Mouse (Mus musculus): Measurements from ENCODE around the gene A2ml1.
A peak's percentile ranks its signal among the peaks of the same experiment; 100 is the strongest.
"Not testable (repeated sequence)": the region's sequence is repeated elsewhere in the genome, so short reads cannot be mapped to it uniquely, and the experiment has no call there.

The A2ml1 gene

GRCm38 (mm10) chr6:128581508-128581907, at the start of gene A2ml1:
Gene A2ml1, minus strand, starts transcription at chr6:128581608.
- peak; percentile 13 for DNase-seq (ENCODE audit: low read depth, low spot score)

DNA sequence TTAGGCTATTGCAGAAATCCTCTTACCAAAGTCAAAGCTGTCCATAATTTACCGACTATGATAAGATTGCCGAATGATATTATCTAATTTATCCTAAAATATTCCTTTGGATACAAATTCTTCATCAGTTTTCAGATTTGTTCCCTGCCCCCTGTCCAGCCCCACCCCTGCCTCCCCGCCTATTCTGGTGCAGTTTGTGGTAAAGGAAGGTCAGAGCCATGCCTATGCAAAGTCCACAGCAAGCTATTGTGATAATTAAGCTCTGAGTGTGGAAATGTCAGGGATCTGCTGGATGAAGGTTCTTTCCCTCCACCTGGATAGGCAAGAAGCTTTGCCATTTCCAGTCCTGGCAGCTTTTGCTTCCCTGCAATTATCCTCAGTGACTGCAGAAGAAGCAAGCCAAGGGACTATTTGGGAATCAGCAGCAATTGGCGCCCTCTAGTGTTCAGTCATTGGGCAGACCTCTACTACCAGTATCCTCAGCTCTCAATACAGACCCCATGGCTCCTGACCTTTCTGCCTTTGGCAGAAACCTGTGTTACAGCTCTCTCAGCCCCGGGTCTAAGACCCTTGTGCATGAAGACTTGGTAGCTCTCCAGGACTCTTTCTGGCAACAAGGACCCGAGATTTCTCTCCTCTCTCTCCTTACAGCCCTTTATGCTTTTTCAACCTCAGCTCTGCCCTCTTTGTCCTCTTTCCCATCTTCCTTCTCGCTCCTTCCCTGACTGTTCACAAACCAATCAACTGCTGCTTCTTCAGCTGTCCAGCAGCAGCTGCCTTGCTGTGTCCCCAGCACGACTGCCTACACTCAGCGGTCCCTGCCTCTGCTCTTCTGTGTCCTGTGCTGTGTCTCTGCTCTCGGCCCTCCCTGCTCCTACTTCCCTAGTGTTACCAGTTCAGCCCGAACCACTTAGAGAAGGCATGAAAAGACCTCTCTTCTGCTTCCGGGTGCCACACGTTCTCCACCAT, 48.6 kb upstream of the A2ml1 start:
- peak; percentile 89 for DNase-seq (ENCODE audit: low read depth, low spot score)

DNA sequence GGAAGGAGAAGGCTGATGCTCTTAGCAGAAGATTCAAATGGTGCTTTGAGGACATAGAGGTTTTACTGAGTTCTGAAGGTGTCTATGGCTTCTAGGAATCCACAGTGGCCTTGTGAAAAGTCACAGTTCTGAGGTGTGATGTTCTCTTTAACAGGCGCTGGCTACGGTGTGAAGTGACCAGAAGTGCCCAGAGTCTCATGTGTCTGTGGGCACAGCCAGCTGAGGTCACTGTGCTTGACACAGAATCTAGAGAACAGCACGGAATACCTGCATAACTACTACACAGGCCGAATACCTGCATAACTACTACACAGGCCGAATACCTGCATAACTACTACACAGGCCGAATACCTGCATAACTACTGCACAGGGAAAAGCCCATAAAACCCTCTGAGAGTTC, 43.8 kb upstream of the A2ml1 start:
- DNase-seq (ENCODE audit: low read depth, low spot score), result not testable (repeated sequence)

DNA sequence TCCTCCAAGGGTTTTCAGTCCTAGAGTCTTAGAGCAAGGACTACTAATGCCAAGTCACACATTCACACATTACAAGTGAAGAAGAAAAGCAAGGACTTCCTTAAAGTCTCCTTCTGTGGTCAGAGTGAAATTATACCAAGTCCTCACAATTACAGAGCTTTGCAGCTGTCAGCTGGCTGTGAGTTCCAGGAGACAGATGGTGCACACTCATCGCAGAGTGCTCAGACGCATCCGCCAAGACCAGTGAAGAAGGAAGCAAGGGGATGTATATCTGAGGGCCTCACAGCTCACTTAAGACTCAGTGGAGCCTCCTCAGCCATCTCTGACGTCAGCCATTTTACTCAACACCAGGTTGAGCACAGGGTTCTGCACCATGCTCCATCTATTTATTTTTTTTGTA, 43.0 kb upstream of the A2ml1 start:
- no peak for DNase-seq (ENCODE audit: low read depth, low spot score)

GRCm38 (mm10) chr6:128623433-128623832, 42.0 kb upstream of the A2ml1 start, which contains the start of gene Klrb1a:
Gene Klrb1a, minus strand, starts transcription at chr6:128623533.
- not testable (repeated sequence) for DNase-seq (ENCODE audit: low read depth, low spot score)

DNA sequence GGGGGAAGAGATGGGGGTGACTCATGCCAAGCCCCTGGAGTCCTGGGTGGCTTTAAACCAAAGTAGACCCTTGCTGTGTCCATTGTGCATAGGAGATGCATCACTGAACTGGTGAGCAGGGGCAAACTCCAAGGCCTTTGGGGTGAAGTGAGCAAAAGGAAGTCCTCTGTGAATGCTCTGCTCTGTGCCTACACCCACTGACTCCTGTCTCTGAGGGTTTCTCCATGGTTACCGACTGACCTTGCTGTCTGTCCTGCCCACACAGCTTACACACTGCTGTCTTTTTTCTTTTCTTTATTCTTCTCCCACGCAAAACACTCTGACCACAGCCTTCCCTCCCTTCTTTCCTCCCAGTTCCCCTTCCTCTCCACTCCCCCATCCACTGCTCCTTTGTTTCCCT, 41.3 kb upstream of the A2ml1 start:
- peak; percentile 51 for DNase-seq (ENCODE audit: low read depth, low spot score)

DNA sequence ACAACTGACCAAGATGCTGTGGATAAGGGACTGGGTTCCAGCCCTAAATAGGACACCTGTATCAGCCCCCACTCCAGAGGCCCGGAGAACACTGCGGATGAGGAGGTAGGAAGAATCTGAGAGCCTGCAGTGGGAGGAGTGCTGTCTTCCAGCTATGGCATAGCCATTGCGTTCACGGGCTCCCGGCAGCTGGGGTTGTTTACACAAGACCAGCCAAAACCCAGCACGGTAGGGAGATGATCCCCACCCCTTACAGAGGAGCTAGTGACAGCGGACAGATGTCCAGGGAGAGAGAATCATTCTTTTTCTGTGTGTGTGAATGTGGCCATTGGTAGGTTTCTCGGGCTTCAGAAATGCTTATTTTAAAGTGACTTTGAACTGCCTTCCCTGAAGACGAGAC, 24.9 kb upstream of the A2ml1 start:
- DNase-seq (ENCODE audit: low read depth, low spot score), result no peak

DNA sequence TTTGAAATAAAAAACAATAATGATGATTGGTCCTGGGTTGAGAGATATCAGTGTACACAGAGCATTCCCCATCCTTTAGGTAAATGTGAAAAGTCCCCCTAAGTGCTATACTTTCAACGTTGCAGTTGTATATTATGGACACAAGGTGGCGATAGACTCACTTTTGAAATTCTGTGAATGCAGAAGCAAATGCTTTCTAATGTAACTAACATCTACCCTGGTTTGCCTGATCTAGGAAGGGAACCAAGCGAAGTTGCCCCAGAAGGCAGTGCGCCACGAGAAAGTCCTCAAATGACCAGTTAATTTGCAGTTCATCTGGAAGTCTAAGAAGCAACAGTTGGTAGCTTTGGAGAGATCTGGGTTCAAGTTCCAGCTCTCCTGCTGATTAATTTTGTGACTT, 23.1 kb upstream of the A2ml1 start:
- DNase-seq (ENCODE audit: low read depth, low spot score), result peak; percentile 81

DNA sequence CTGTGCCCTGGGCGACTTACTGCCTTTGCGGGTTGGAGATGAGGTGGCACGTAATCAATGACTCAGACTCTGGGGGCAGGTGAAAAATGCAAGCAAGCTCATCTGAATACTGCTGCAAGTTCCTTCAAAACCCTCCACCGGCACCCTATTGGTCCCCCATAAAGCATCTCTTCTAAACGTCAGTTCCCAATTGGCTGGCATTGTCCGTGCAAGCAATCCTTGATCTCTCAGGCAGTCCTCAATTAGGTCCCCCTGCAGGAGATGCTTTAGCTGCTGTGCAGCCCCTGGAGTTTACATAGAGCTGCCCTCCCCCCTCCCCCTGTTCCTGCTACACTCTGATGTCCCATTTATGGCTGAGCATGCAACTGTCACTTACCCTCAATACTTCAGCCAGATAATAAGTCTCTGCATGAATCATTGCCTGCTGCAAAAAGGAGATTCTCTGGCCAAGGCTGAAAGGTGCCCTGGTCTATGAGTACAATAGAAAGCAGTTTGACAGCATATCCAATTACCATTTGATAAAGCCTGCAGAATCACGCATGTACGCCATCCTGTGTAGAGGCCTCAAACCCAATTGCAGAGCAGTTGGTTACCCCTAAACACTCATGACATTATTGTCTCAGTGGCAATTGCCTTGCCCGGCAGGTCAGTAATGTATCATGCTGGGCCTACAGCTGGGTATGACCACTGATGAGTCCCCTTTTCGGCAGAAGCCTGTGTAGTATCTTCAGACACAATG, 21.2 kb upstream of the A2ml1 start:
- DNase-seq (ENCODE audit: low read depth, low spot score), result peak; percentile 29

DNA sequence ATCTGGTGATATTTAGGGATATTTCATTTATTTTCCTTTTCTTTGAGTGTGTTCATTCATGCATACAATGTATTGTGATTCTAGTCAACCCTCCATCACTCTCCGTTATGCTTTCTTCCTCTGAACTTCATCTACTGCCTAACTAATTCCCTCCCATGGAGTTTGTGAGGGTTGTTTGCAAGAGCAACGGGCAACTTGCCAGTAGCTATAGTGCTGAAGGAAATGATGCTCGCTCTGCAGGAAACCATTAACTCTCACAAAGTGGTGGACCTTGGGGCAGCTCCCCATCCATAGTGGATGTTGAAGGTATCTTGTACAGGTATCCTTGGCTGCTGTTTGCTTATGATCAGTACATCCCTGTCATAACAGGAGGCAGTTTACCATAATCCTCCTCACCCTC, 20.6 kb upstream of the A2ml1 start:
- no peak for DNase-seq (ENCODE audit: low read depth, low spot score)

DNA sequence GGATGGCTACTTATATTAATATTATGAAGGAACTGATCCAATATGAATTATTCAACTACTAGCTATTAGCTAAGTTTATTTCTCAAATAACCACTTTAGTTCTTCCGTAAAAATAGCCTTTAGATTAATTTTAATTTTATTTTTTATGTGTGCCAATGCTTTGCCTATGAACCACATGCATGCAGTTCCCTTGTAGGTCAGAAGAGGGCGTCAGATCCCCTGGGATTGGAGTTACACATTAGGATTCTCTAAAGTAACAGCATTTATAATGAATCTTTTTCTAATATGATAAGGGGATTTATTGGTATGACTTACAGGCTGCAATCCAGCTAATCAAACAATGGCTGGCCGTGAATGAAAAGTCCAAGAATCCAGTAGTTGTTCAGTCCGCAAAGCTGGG, 18.1 kb upstream of the A2ml1 start:
- DNase-seq (ENCODE audit: low read depth, low spot score), result no peak

GRCm38 (mm10) chr6:128598256-128599047, 17.0 kb upstream of the A2ml1 start:
- DNase-seq (ENCODE audit: low read depth, low spot score), result no peak

- peak; percentile 24 for DNase-seq (ENCODE audit: low read depth, low spot score)
Measured at GRCm38 (mm10) chr6:128597121-128597522, 15.7 kb upstream of the A2ml1 start.

DNA sequence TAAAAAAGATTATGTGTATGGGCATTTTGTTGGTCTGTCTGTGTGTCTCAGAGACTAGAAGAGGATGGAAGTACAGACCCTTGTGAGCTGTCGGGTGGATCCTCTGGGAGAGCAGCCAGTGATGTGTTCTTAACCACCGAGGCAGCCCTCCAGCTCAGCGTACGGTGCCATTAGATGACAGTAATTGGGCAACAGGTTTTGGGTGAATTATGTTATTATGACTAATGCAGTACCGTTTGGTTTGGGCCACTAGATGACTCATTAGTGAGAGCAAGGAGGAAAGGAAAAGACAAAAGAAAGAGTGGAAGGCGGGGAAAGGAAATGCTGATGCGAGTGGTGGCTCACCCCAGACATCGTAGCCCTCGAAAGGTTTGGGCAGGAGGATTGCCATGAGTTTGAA, 13.2 kb upstream of the A2ml1 start:
- no peak for DNase-seq (ENCODE audit: low read depth, low spot score)

DNA sequence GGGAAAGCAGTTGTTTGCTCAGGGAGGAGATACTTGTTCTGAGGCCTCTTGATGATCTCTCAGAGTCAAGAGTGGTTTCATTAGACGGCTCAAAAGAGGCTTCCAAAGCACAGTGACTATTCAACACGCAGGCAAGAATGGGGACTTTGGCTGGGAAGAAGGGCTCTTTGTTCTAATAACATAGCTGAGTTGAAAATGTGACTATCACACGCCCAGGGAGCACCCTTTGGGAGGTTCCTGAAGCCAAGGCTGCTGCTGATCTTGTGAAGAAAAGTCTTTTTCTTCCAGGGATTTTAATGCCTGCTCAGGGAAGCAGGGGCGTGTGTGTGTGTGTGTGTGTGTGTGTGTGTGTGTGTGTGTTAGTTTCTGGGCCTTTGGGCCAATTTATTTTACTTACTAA, 8.0 kb upstream of the A2ml1 start:
- no peak for DNase-seq (ENCODE audit: low read depth, low spot score)

DNA sequence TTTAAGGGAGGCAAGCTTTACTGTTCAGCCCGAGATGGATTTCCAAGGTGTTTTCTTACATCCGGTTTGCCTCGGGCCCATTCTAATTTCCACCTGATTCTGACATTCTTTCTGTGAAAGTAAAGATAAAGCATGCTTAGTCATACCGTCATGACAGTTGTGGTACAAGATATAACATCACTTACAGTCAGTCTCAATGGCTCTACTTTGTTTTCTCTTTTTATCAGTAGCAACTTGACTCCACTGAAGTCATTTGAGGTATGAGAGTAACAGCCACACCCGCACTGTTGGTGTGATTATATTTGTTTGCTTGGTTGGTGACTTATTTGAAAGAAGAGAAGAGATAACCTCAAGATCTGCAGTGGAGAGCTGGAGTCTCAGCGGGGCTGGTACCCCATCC, 6.2 kb upstream of the A2ml1 start:
- DNase-seq (ENCODE audit: low read depth, low spot score), result no peak

- DNase-seq (ENCODE audit: low read depth, low spot score), result no peak
Measured at GRCm38 (mm10) chr6:128585642-128586245, 4.3 kb upstream of the A2ml1 start.

GRCm38 (mm10) chr6:128584070-128584660, 2.8 kb upstream of the A2ml1 start:
- DNase-seq (ENCODE audit: low read depth, low spot score), result peak; percentile 18

GRCm38 (mm10) chr6:128577301-128577700, 4.1 kb downstream of the A2ml1 start:
- DNase-seq (ENCODE audit: low read depth, low spot score), result no peak

DNA sequence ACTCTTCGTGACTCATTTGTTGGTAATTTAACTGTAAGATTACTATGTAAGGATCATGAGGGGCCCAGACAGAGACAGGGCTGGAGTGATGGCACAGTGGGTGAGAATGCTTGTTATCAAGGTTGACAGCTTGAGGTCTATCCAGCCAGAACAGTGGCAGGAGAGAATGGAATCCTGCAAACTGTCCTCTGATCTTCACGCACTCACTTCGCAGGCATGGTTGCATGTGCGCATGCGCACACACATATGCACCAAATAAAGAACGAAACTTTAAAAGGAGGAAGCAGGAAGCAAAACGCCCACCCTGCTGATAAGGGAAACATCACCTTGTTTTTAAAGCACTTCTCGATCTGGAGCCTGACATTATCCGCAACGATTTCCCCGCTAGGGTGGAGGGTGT, 14.8 kb downstream of the A2ml1 start:
- no peak for DNase-seq (ENCODE audit: low read depth, low spot score)

DNA sequence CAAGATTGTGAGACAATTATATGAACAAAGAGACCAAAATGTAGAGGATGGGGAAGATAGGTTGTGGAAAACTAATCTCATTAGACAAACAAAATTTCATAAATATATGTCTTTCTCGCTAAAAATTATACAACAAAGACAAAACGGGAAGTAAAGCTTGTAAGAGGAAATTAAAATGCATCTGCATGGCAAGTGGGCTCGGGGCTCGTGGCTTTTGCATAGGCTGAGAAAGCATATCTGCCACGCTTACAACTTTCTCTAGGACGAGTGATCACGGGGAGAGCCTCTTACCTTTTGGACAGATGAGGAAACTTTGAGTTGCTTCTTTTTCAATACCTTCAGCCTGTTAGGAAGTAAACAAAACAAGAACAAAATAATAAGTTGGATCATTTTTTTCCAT, 27.4 kb downstream of the A2ml1 start:
- DNase-seq (ENCODE audit: low read depth, low spot score), result no peak

All from R1 (cell line).